Comparison of ENCODE assay signal across 8 mouse cellular contexts in genomic region chr2:30178711-30179110, GRCm38 (mm10). TPM values are rescaled to one million over a fixed set of nuclear protein-coding genes. Genes with fewer than 3 reads are reported as not detected.
DNase-seq lines count a peak whose midpoint lies in the region; ATAC-seq and TF ChIP-seq lines count a peak whose summit lies in the region.
"Not testable (repeated sequence)": the region's sequence is repeated elsewhere in the genome, so short reads cannot be mapped to it uniquely, and the experiment has no call there.

No protein-coding gene starts in this region.

- ATAC-seq in forebrain, embryonic 13.5 days; heart, embryonic 15.5 days (replicated peaks; ENCODE audit: insufficient number of reproducible peaks, insufficient read depth, low FRiP score, low read depth); lung, embryonic 15.5 days (ENCODE audit: borderline replicate concordance, extremely low read depth, low FRiP score, low TSS enrichment); stomach, postnatal 0 days (ENCODE audit: low FRiP score, low TSS enrichment): not testable (repeated sequence)
- ATAC-seq in intestine, embryonic 15.5 days: peak; percentile 18
- ATAC-seq in limb, embryonic 12.5 days (ENCODE audit: insufficient number of reproducible peaks, insufficient read depth, low FRiP score, low TSS enrichment, low read depth): 0 out of 2 replicates have a peak, but pooled peaks have one; percentile 1

- not testable (repeated sequence) for DNase-seq in stomach, postnatal 0 days (ENCODE audit: low spot score)

- H3K9me3 ChIP-seq in forebrain, embryonic 13.5 days (replicated peaks); heart, embryonic 15.5 days (replicated peaks); intestine, embryonic 15.5 days; limb, embryonic 12.5 days; lung, embryonic 15.5 days; stomach, postnatal 0 days (ENCODE audit: control insufficient read depth, low read length): not testable (repeated sequence)

- not testable (repeated sequence) for H3K9ac ChIP-seq in forebrain, embryonic 13.5 days; heart, embryonic 15.5 days; intestine, embryonic 15.5 days; limb, embryonic 12.5 days (replicated peaks); lung, embryonic 15.5 days; stomach, postnatal 0 days (ENCODE audit: low read length)

- WGBS in forebrain, embryonic 13.5 days: 47% methylated on average over 7 of the region's 7 CpGs
- 43% methylated on average over 7 of the region's 7 CpGs for WGBS in heart, embryonic 15.5 days
- 55% methylated on average over 7 of the region's 7 CpGs for WGBS in intestine, embryonic 15.5 days
- 64% methylated on average over 7 of the region's 7 CpGs for WGBS in limb, embryonic 12.5 days
- WGBS in lung, embryonic 15.5 days: 47% methylated on average over 7 of the region's 7 CpGs
- 48% methylated on average over 7 of the region's 7 CpGs for WGBS in stomach, postnatal 0 days

- peak; percentile 20; the same call in 1 of the 2 replicates for TF ChIP-seq CTCF in stomach, postnatal 0 days (IDR thresholded peaks at IDR 0.05; ENCODE audit: low read depth)

- not testable (repeated sequence) for H3K4me1 ChIP-seq in brown adipose tissue, adult 24 weeks (ENCODE audit: control insufficient read depth, insufficient read depth, insufficient read length, low read length); intestine, embryonic 15.5 days (replicated peaks); limb, embryonic 12.5 days (replicated peaks); stomach, postnatal 0 days (replicated peaks; ENCODE audit: control insufficient read depth, insufficient read depth)
- H3K4me1 ChIP-seq in forebrain, embryonic 13.5 days: peaks cover 12% of the 10 kb centered on the region
- H3K4me1 ChIP-seq in heart, embryonic 15.5 days (replicated peaks): peaks cover 14% of the 10 kb centered on the region
- H3K4me1 ChIP-seq in lung, embryonic 15.5 days: peaks cover 14% of the 10 kb centered on the region

- H3K36me3 ChIP-seq in forebrain, embryonic 13.5 days (ENCODE audit: poor library complexity, severe bottlenecking): peaks cover 30% of the 10 kb centered on the region
- H3K36me3 ChIP-seq in heart, embryonic 15.5 days: peaks cover 25% of the 10 kb centered on the region
- H3K36me3 ChIP-seq in intestine, embryonic 15.5 days: peaks cover 26% of the 10 kb centered on the region
- peaks cover 36% of the 10 kb centered on the region for H3K36me3 ChIP-seq in limb, embryonic 12.5 days
- peaks cover 34% of the 10 kb centered on the region for H3K36me3 ChIP-seq in lung, embryonic 15.5 days
- not testable (repeated sequence) for H3K36me3 ChIP-seq in myocyte (ENCODE audit: control insufficient read depth, insufficient read depth)
- H3K36me3 ChIP-seq in stomach, postnatal 0 days (ENCODE audit: control insufficient read depth, insufficient read depth, low read length): peaks cover 14% of the 10 kb centered on the region; the same call in 1 of the 2 replicates

- H3K27me3 ChIP-seq in forebrain, embryonic 13.5 days; heart, embryonic 15.5 days; intestine, embryonic 15.5 days (replicated peaks); limb, embryonic 12.5 days; lung, embryonic 15.5 days; myocyte (ENCODE audit: control insufficient read depth, insufficient read depth, insufficient read length); stomach, postnatal 0 days (ENCODE audit: control insufficient read depth, insufficient read depth, low read length): not testable (repeated sequence)

- not testable (repeated sequence) for H3K27ac ChIP-seq in brown adipose tissue, adult 24 weeks (replicated peaks; ENCODE audit: low read depth, low read length); forebrain, embryonic 13.5 days; heart, embryonic 15.5 days; intestine, embryonic 15.5 days; limb, embryonic 12.5 days; lung, embryonic 15.5 days; stomach, postnatal 0 days (replicated peaks)

- H3ac ChIP-seq in myocyte (ENCODE audit: control insufficient read depth, insufficient read length): peak overlapping the region; percentile 4

- H3K4me2 ChIP-seq in forebrain, embryonic 13.5 days: peak overlapping the region; percentile 78
- peak overlapping the region; percentile 83 for H3K4me2 ChIP-seq in heart, embryonic 15.5 days
- peak overlapping the region; percentile 79 for H3K4me2 ChIP-seq in intestine, embryonic 15.5 days (replicated peaks)
- H3K4me2 ChIP-seq in limb, embryonic 12.5 days: peak overlapping the region; percentile 91
- H3K4me2 ChIP-seq in lung, embryonic 15.5 days: peak overlapping the region; percentile 84
- H3K4me2 ChIP-seq in myocyte (ENCODE audit: low read depth): peak overlapping the region; percentile 61
- peak overlapping the region; percentile 91 for H3K4me2 ChIP-seq in stomach, postnatal 0 days (replicated peaks; ENCODE audit: low read depth)

- H3K4me3 ChIP-seq in brown adipose tissue, adult 24 weeks (ENCODE audit: insufficient read depth, low read depth, low read length): peak overlapping the region; percentile 7
- H3K4me3 ChIP-seq in forebrain, embryonic 13.5 days: peak overlapping the region; percentile 56
- peak overlapping the region; percentile 69 for H3K4me3 ChIP-seq in heart, embryonic 15.5 days
- peak overlapping the region; percentile 56 for H3K4me3 ChIP-seq in intestine, embryonic 15.5 days (replicated peaks)
- peak overlapping the region; percentile 79 for H3K4me3 ChIP-seq in limb, embryonic 12.5 days (replicated peaks)
- H3K4me3 ChIP-seq in lung, embryonic 15.5 days: peak overlapping the region; percentile 76
- peak overlapping the region; percentile 43 for H3K4me3 ChIP-seq in myocyte
- peak overlapping the region; percentile 62 for H3K4me3 ChIP-seq in stomach, postnatal 0 days (ENCODE audit: low read depth, low read length)

- not testable (repeated sequence) for TF ChIP-seq EP300 in stomach, postnatal 0 days (optimal IDR thresholded peaks at IDR 0.05)

- not testable (repeated sequence) for TF ChIP-seq POLR2A in myocyte (IDR thresholded peaks at IDR 0.05; ENCODE audit: insufficient read length, low read depth)

- H3K79me2 ChIP-seq in myocyte (ENCODE audit: control insufficient read depth, insufficient read depth): not testable (repeated sequence)

RNA-seq across cellular contexts. Expression of gene Spout1, which starts 0.5 kb away (rescaled TPM):
- 11.0 and 12.7 TPM in 2 replicates for polyA plus RNA-seq in brown adipose tissue, adult 24 weeks (2012; ENCODE audit: insufficient read depth, insufficient read length, missing spikeins)
- 62.1 and 71.1 TPM in 2 replicates for polyA plus RNA-seq in forebrain, embryonic 13.5 days (2015; fragmentation: Nextera tagmentation; extraction: Ambion mirVana)
- polyA plus RNA-seq in heart, embryonic 15.5 days (2015; fragmentation: Nextera tagmentation; extraction: Ambion mirVana): 27.3 and 36.3 TPM in 2 replicates
- polyA plus RNA-seq in intestine, embryonic 15.5 days (2015; fragmentation: Nextera tagmentation; extraction: Ambion mirVana): 59.9 and 62.9 TPM in 2 replicates
- 84.5 and 90.7 TPM in 2 replicates for polyA plus RNA-seq in limb, embryonic 12.5 days (2016; fragmentation: Nextera tagmentation; extraction: Ambion mirVana)
- 70.9 and 71.8 TPM in 2 replicates for polyA plus RNA-seq in lung, embryonic 15.5 days (2015; fragmentation: Nextera tagmentation; extraction: Ambion mirVana)
- 28.7 TPM for polyA plus RNA-seq in myocyte (2012; fragmentation: generic; extraction: Trizol)
- 23.9 and 24.0 TPM in 2 replicates for polyA plus RNA-seq in stomach, postnatal 0 days (2015; fragmentation: Nextera tagmentation; extraction: Ambion mirVana)

RNA-seq across cellular contexts. Expression of gene Endog, which starts 7.4 kb away (rescaled TPM):
- polyA plus RNA-seq in brown adipose tissue, adult 24 weeks (2012; ENCODE audit: insufficient read depth, insufficient read length, missing spikeins): 64.4 and 85.8 TPM in 2 replicates
- 9.5 and 10.4 TPM in 2 replicates for polyA plus RNA-seq in forebrain, embryonic 13.5 days (2015; fragmentation: Nextera tagmentation; extraction: Ambion mirVana)
- 33.9 and 35.1 TPM in 2 replicates for polyA plus RNA-seq in heart, embryonic 15.5 days (2015; fragmentation: Nextera tagmentation; extraction: Ambion mirVana)
- polyA plus RNA-seq in intestine, embryonic 15.5 days (2015; fragmentation: Nextera tagmentation; extraction: Ambion mirVana): 40.9 and 41.9 TPM in 2 replicates
- 17.9 and 18.4 TPM in 2 replicates for polyA plus RNA-seq in limb, embryonic 12.5 days (2016; fragmentation: Nextera tagmentation; extraction: Ambion mirVana)
- polyA plus RNA-seq in lung, embryonic 15.5 days (2015; fragmentation: Nextera tagmentation; extraction: Ambion mirVana): 16.2 and 16.7 TPM in 2 replicates
- 17.6 TPM for polyA plus RNA-seq in myocyte (2012; fragmentation: generic; extraction: Trizol)
- polyA plus RNA-seq in stomach, postnatal 0 days (2015; fragmentation: Nextera tagmentation; extraction: Ambion mirVana): 35.3 and 41.2 TPM in 2 replicates

RNA-seq across cellular contexts. Expression of gene Kyat1, which starts 26.9 kb away (rescaled TPM):
- 17.4 and 19.1 TPM in 2 replicates for polyA plus RNA-seq in brown adipose tissue, adult 24 weeks (2012; ENCODE audit: insufficient read depth, insufficient read length, missing spikeins)
- polyA plus RNA-seq in forebrain, embryonic 13.5 days (2015; fragmentation: Nextera tagmentation; extraction: Ambion mirVana): 11.6 and 12.4 TPM in 2 replicates
- 21.1 and 22.1 TPM in 2 replicates for polyA plus RNA-seq in heart, embryonic 15.5 days (2015; fragmentation: Nextera tagmentation; extraction: Ambion mirVana)
- 18.4 and 19.6 TPM in 2 replicates for polyA plus RNA-seq in intestine, embryonic 15.5 days (2015; fragmentation: Nextera tagmentation; extraction: Ambion mirVana)
- polyA plus RNA-seq in limb, embryonic 12.5 days (2016; fragmentation: Nextera tagmentation; extraction: Ambion mirVana): 8.2 and 8.7 TPM in 2 replicates
- 10.6 and 11.3 TPM in 2 replicates for polyA plus RNA-seq in lung, embryonic 15.5 days (2015; fragmentation: Nextera tagmentation; extraction: Ambion mirVana)
- 11.3 TPM for polyA plus RNA-seq in myocyte (2012; fragmentation: generic; extraction: Trizol)
- 81.2 and 89.3 TPM in 2 replicates for polyA plus RNA-seq in stomach, postnatal 0 days (2015; fragmentation: Nextera tagmentation; extraction: Ambion mirVana)

RNA-seq across cellular contexts. Expression of gene Tbc1d13, which starts 45.2 kb away (rescaled TPM):
- 28.8 and 38.6 TPM in 2 replicates for polyA plus RNA-seq in brown adipose tissue, adult 24 weeks (2012; ENCODE audit: insufficient read depth, insufficient read length, missing spikeins)
- polyA plus RNA-seq in forebrain, embryonic 13.5 days (2015; fragmentation: Nextera tagmentation; extraction: Ambion mirVana): 12.3 and 14.1 TPM in 2 replicates
- polyA plus RNA-seq in heart, embryonic 15.5 days (2015; fragmentation: Nextera tagmentation; extraction: Ambion mirVana): 5.6 and 6.4 TPM in 2 replicates
- 7.8 and 8.2 TPM in 2 replicates for polyA plus RNA-seq in intestine, embryonic 15.5 days (2015; fragmentation: Nextera tagmentation; extraction: Ambion mirVana)
- 11.3 and 13.1 TPM in 2 replicates for polyA plus RNA-seq in limb, embryonic 12.5 days (2016; fragmentation: Nextera tagmentation; extraction: Ambion mirVana)
- 8.3 and 9.5 TPM in 2 replicates for polyA plus RNA-seq in lung, embryonic 15.5 days (2015; fragmentation: Nextera tagmentation; extraction: Ambion mirVana)
- polyA plus RNA-seq in myocyte (2012; fragmentation: generic; extraction: Trizol): 25.8 TPM
- polyA plus RNA-seq in stomach, postnatal 0 days (2015; fragmentation: Nextera tagmentation; extraction: Ambion mirVana): 3.7 and 3.9 TPM in 2 replicates

RNA-seq across cellular contexts. Expression of gene Zer1, which starts 54.3 kb away (rescaled TPM):
- polyA plus RNA-seq in brown adipose tissue, adult 24 weeks (2012; ENCODE audit: insufficient read depth, insufficient read length, missing spikeins): 19.2 and 23.8 TPM in 2 replicates
- 10.5 and 10.9 TPM in 2 replicates for polyA plus RNA-seq in forebrain, embryonic 13.5 days (2015; fragmentation: Nextera tagmentation; extraction: Ambion mirVana)
- polyA plus RNA-seq in heart, embryonic 15.5 days (2015; fragmentation: Nextera tagmentation; extraction: Ambion mirVana): 5.0 and 6.8 TPM in 2 replicates
- 5.0 and 5.6 TPM in 2 replicates for polyA plus RNA-seq in intestine, embryonic 15.5 days (2015; fragmentation: Nextera tagmentation; extraction: Ambion mirVana)
- polyA plus RNA-seq in limb, embryonic 12.5 days (2016; fragmentation: Nextera tagmentation; extraction: Ambion mirVana): 11.8 and 12.0 TPM in 2 replicates
- polyA plus RNA-seq in lung, embryonic 15.5 days (2015; fragmentation: Nextera tagmentation; extraction: Ambion mirVana): 6.5 and 8.1 TPM in 2 replicates
- polyA plus RNA-seq in myocyte (2012; fragmentation: generic; extraction: Trizol): 13.1 TPM
- 2.9 and 3.1 TPM in 2 replicates for polyA plus RNA-seq in stomach, postnatal 0 days (2015; fragmentation: Nextera tagmentation; extraction: Ambion mirVana)

Comparison
In these comparisons a context has a peak if more than half of its experiments do, and no peak if none do; other contexts are left out.
1. H3K4me3 ChIP-seq: peak in every context shown above with its lines; median percentile 79 in limb, embryonic 12.5 days; 76 in lung, embryonic 15.5 days; 69 in heart, embryonic 15.5 days; 62 in stomach, postnatal 0 days; 56 in forebrain, embryonic 13.5 days; 56 in intestine, embryonic 15.5 days; 43 in myocyte; 7 in brown adipose tissue, adult 24 weeks.